Mouse (Mus musculus) heart, postnatal 0 days (tissue): ENCODE measurements at regions not wholly inside any gene's neighbourhood (a gene's known extent, or its start where the extent isn't known, plus 50 kb on each side); places are given as distances from the start of the nearest gene placed in this dataset.

Experiments
- ATAC-seq: fragments of 200-750 bp; cut with Nextera tagmentation; 2 replicates; pipeline ENCODE4 v1.8.0; 2017; ENCODE audit warnings: low read depth, moderate number of reproducible peaks, moderate library complexity; ENCODE audit not compliant: insufficient read depth
- DNase-seq: peaks from one replicate; pipeline ENCODE4 v3.0.0-alpha.2; 2016; ENCODE audit warnings: low spot score
- H3K27ac ChIP-seq: fragments of 300-500 bp; sonication (generic); 2 replicates; pipeline ENCODE4 v1.5.1; 2014; ENCODE audit warnings: low read depth, mild to moderate bottlenecking
- H3K27me3 ChIP-seq: fragments of 300-500 bp; sonication (generic); 2 replicates; pipeline ENCODE4 v1.6.1; 2014; ENCODE audit warnings: low read length, mixed read lengths; ENCODE audit not compliant: control insufficient read depth, insufficient read depth
- H3K36me3 ChIP-seq: fragments of 300-500 bp; sonication (generic); replicated peaks from 2 replicates; pipeline ENCODE4 v1.6.1; 2014; ENCODE audit warnings: low read length, mixed read lengths; ENCODE audit not compliant: control insufficient read depth, insufficient read depth
- H3K4me1 ChIP-seq: fragments of 300-500 bp; sonication (generic); 2 replicates; pipeline ENCODE4 v1.6.1; 2014; ENCODE audit warnings: antibody characterized with exemption; ENCODE audit not compliant: control insufficient read depth, insufficient read depth
- H3K4me2 ChIP-seq: fragments of 300-500 bp; sonication (generic); 2 replicates; pipeline ENCODE4 v1.6.1; 2014; ENCODE audit warnings: low read depth, mild to moderate bottlenecking, low read length, moderate library complexity
- H3K4me3 ChIP-seq: fragments of 300-500 bp; sonication (generic); 2 replicates; pipeline ENCODE4 v1.5.1; 2014; ENCODE audit warnings: low read depth, low read length
- H3K9ac ChIP-seq: fragments of 300-500 bp; sonication (generic); replicated peaks from 2 replicates; pipeline ENCODE4 v1.6.1; 2014; ENCODE audit warnings: low read depth, low read length, mixed read lengths
- H3K9me3 ChIP-seq: fragments of 300-500 bp; sonication (generic); replicated peaks from 2 replicates; pipeline ENCODE4 v1.6.1; 2016; ENCODE audit warnings: low read length; ENCODE audit not compliant: control insufficient read depth
- CTCF ChIP-seq: IDR thresholded peaks from 2 replicates; pipeline ENCODE4 v1.5.1; 2016; ENCODE audit warnings: antibody characterized with exemption, control low read depth, low read depth
- EP300 ChIP-seq: IDR thresholded peaks from 2 replicates; pipeline ENCODE4 v1.6.1; 2016; ENCODE audit warnings: antibody characterized with exemption, low read depth
- WGBS: fragments of 180-500 bp; shearing (Covaris S2); extraction: QIAGEN DNeasy Blood & Tissue Kit; methylation state at CpG from one replicate; pipeline ENCODE4 v1.1.7; 2014; 5-methylcytosine and 5-hydroxymethylcytosine counted together

- WGBS: 59% methylated on average over 1 of the region's 1 CpGs
- DNase-seq: no peak
- Histone ChIP-seq H3K4me2 (no peak overlapping the region), H3K36me3 (no peaks in the 10 kb centered on the region), H3K9ac (no peak overlapping the region), H3K9me3 (no peaks in the 10 kb centered on the region; the same call in 1 of the 2 replicates), H3K27ac (no peak overlapping the region), H3K27me3 (no peaks in the 10 kb centered on the region), H3K4me1 (no peaks in the 10 kb centered on the region), H3K4me3 (no peak overlapping the region)
- no peak for TF ChIP-seq EP300
- no peak for TF ChIP-seq CTCF
- no peak for ATAC-seq
Observed at GRCm38 (mm10) chr5:26563291-26563690, 253.7 kb upstream of the Dpp6 start.

GRCm38 (mm10) chr5:26564056-26564455, 252.9 kb upstream of the Dpp6 start:
- H3K4me3 ChIP-seq: no peak overlapping the region
- no peak overlapping the region for H3K9ac ChIP-seq
- H3K4me2 ChIP-seq: no peak overlapping the region
- ATAC-seq: no peak
- TF ChIP-seq EP300: no peak
- no peak for TF ChIP-seq CTCF
- no peaks in the 10 kb centered on the region for H3K4me1 ChIP-seq
- WGBS: 75% methylated on average over 1 of the region's 1 CpGs
- no peaks in the 10 kb centered on the region for H3K27me3 ChIP-seq
- no peaks in the 10 kb centered on the region; the same call in 1 of the 2 replicates for H3K9me3 ChIP-seq
- H3K36me3 ChIP-seq: no peaks in the 10 kb centered on the region
- no peak for DNase-seq
- H3K27ac ChIP-seq: no peak overlapping the region

GRCm38 (mm10) chr5:26572691-26573191, 244.3 kb upstream of the Dpp6 start:
- DNase-seq (no peak), ATAC-seq (no peak)
- H3K27me3 ChIP-seq: no peaks in the 10 kb centered on the region
- H3K4me3 ChIP-seq: no peak overlapping the region
- no peaks in the 10 kb centered on the region for H3K36me3 ChIP-seq
- no peak overlapping the region for H3K27ac ChIP-seq
- H3K4me1 ChIP-seq: no peaks in the 10 kb centered on the region
- 0 out of 2 replicates have a peak, but pooled peaks cover 5% of the 10 kb centered on the region for H3K9me3 ChIP-seq
- WGBS: 62% methylated on average over 3 of the region's 3 CpGs
- TF ChIP-seq CTCF (no peak), EP300 (no peak)
- no peak overlapping the region for H3K4me2 ChIP-seq
- no peak overlapping the region for H3K9ac ChIP-seq

- Histone ChIP-seq H3K9me3 (0 out of 2 replicates have a peak, but pooled peaks cover 5% of the 10 kb centered on the region), H3K4me2 (no peak overlapping the region), H3K36me3 (no peaks in the 10 kb centered on the region), H3K9ac (no peak overlapping the region), H3K4me3 (no peak overlapping the region), H3K27me3 (no peaks in the 10 kb centered on the region), H3K4me1 (no peaks in the 10 kb centered on the region), H3K27ac (no peak overlapping the region)
- TF ChIP-seq EP300: no peak
- no peak for TF ChIP-seq CTCF
- no peak for ATAC-seq
- WGBS: 48% methylated on average over 3 of the region's 3 CpGs
- no peak for DNase-seq
Observed at GRCm38 (mm10) chr5:26573446-26573845, 243.6 kb upstream of the Dpp6 start.

- Histone ChIP-seq H3K36me3 (no peaks in the 10 kb centered on the region), H3K9me3 (0 out of 2 replicates have a peak, but pooled peaks cover 3% of the 10 kb centered on the region), H3K9ac (no peak overlapping the region), H3K27ac (no peak overlapping the region), H3K4me2 (no peak overlapping the region), H3K4me1 (no peaks in the 10 kb centered on the region), H3K4me3 (no peak overlapping the region), H3K27me3 (no peaks in the 10 kb centered on the region)
- DNase-seq: no peak
- TF ChIP-seq CTCF: no peak
- no peak for TF ChIP-seq EP300
- no peak for ATAC-seq
- 70% methylated on average over 5 of the region's 5 CpGs for WGBS
Observed at GRCm38 (mm10) chr5:26586108-26586507, 230.9 kb upstream of the Dpp6 start.

- H3K36me3 ChIP-seq: no peaks in the 10 kb centered on the region
- no peak for TF ChIP-seq EP300
- 65% methylated on average over 6 of the region's 6 CpGs for WGBS
- DNase-seq (no peak), ATAC-seq (no peak)
- no peaks in the 10 kb centered on the region for H3K9me3 ChIP-seq
- no peaks in the 10 kb centered on the region for H3K4me1 ChIP-seq
- no peak overlapping the region for H3K27ac ChIP-seq
- no peaks in the 10 kb centered on the region for H3K27me3 ChIP-seq
- no peak overlapping the region for H3K4me3 ChIP-seq
- no peak overlapping the region for H3K4me2 ChIP-seq
- H3K9ac ChIP-seq: no peak overlapping the region
Observed at GRCm38 (mm10) chr5:26590886-26591285, 226.1 kb upstream of the Dpp6 start.
